Mouse (Mus musculus): ENCODE measurements around the gene Msl1. TPM values are rescaled to one million over a fixed set of nuclear protein-coding genes. Genes with fewer than 3 reads are reported as not detected.

The Msl1 gene
- polyA plus RNA-seq, 1 experiment from 2014 or later = 11.3 TPM

- no peak overlapping the region for H3K4me3 ChIP-seq (ENCODE audit: low read depth, low read length)
- DNase-seq (ENCODE audit: low spot score) = no peak
- H3K27me3 ChIP-seq (ENCODE audit: control insufficient read depth, insufficient read depth, low read length) = no peaks in the 10 kb centered on the region
- TF ChIP-seq CTCF (IDR thresholded peaks at IDR 0.05; ENCODE audit: low read depth) = 0 out of 2 replicates have a peak, but pooled peaks have one; percentile 17
- TF ChIP-seq EP300 (optimal IDR thresholded peaks at IDR 0.05) = no peak
- 0 out of 2 replicates have a peak, but pooled peaks have one; percentile 8 for ATAC-seq (ENCODE audit: low FRiP score, low TSS enrichment)
- H3K9me3 ChIP-seq (ENCODE audit: control insufficient read depth, low read length) = no peaks in the 10 kb centered on the region
- H3K4me1 ChIP-seq (replicated peaks; ENCODE audit: control insufficient read depth, insufficient read depth) = 0 out of 2 replicates have a peak, but pooled peaks cover 2% of the 10 kb centered on the region
- no peak overlapping the region for H3K9ac ChIP-seq (ENCODE audit: low read length)
- H3K36me3 ChIP-seq (ENCODE audit: control insufficient read depth, insufficient read depth, low read length) = peaks cover 3% of the 10 kb centered on the region; the same call in 1 of the 2 replicates
- 21% methylated on average over 19 of the region's 19 CpGs for WGBS
- no peak overlapping the region for H3K4me2 ChIP-seq (replicated peaks; ENCODE audit: low read depth)
- H3K27ac ChIP-seq (replicated peaks) = no peak overlapping the region; the same call in 1 of the 2 replicates
Observed at GRCm38 (mm10) chr11:98849196-98849894, 54.0 kb downstream of the Msl1 start.

GRCm38 (mm10) chr11:98850100-98851093, 55.1 kb downstream of the Msl1 start:
- Histone ChIP-seq H3K9me3 (ENCODE audit: control insufficient read depth, low read length) (no peaks in the 10 kb centered on the region), H3K4me3 (ENCODE audit: low read depth, low read length) (no peak overlapping the region), H3K27me3 (ENCODE audit: control insufficient read depth, insufficient read depth, low read length) (no peaks in the 10 kb centered on the region), H3K4me1 (replicated peaks; ENCODE audit: control insufficient read depth, insufficient read depth) (0 out of 2 replicates have a peak, but pooled peaks cover 2% of the 10 kb centered on the region), H3K9ac (ENCODE audit: low read length) (no peak overlapping the region), H3K36me3 (ENCODE audit: control insufficient read depth, insufficient read depth, low read length) (peaks cover 3% of the 10 kb centered on the region; the same call in 1 of the 2 replicates), H3K4me2 (replicated peaks; ENCODE audit: low read depth) (peak overlapping the region; percentile 8; the same call in 1 of the 2 replicates), H3K27ac (replicated peaks) (no peak overlapping the region)
- TF ChIP-seq EP300 (optimal IDR thresholded peaks at IDR 0.05) (no peak), CTCF (IDR thresholded peaks at IDR 0.05; ENCODE audit: low read depth) (no peak)
- no peak for ATAC-seq (ENCODE audit: low FRiP score, low TSS enrichment)
- DNase-seq (ENCODE audit: low spot score) = no peak
- WGBS = 69% methylated on average over 25 of the region's 26 CpGs

GRCm38 (mm10) chr11:98854116-98854515, 58.8 kb downstream of the Msl1 start:
- H3K27ac ChIP-seq (replicated peaks) = no peak overlapping the region
- DNase-seq (ENCODE audit: low spot score) = no peak
- WGBS = 69% methylated on average over 8 of the region's 8 CpGs

GRCm38 (mm10) chr11:98854659-98855058, 59.3 kb downstream of the Msl1 start:
- no peak for ATAC-seq (ENCODE audit: low FRiP score, low TSS enrichment)
- 0 out of 2 replicates have a peak, but pooled peaks cover under 1% of the 10 kb centered on the region for H3K4me1 ChIP-seq (replicated peaks; ENCODE audit: control insufficient read depth, insufficient read depth)
- no peaks in the 10 kb centered on the region for H3K27me3 ChIP-seq (ENCODE audit: control insufficient read depth, insufficient read depth, low read length)
- H3K4me2 ChIP-seq (replicated peaks; ENCODE audit: low read depth) = no peak overlapping the region
- H3K4me3 ChIP-seq (ENCODE audit: low read depth, low read length) = no peak overlapping the region
- 71% methylated on average over 2 of the region's 2 CpGs for WGBS
- H3K9ac ChIP-seq (ENCODE audit: low read length) = no peak overlapping the region
- peaks cover 3% of the 10 kb centered on the region; the same call in 1 of the 2 replicates for H3K36me3 ChIP-seq (ENCODE audit: control insufficient read depth, insufficient read depth, low read length)
- no peak for TF ChIP-seq EP300 (optimal IDR thresholded peaks at IDR 0.05)
- TF ChIP-seq CTCF (IDR thresholded peaks at IDR 0.05; ENCODE audit: low read depth) = no peak
- H3K27ac ChIP-seq (replicated peaks) = no peak overlapping the region
- H3K9me3 ChIP-seq (ENCODE audit: control insufficient read depth, low read length) = no peaks in the 10 kb centered on the region
- no peak for DNase-seq (ENCODE audit: low spot score)

More at GRCm38 (mm10) chr11:98854116-98854515, 58.8 kb downstream of the Msl1 start:
- Histone ChIP-seq H3K9ac (ENCODE audit: low read length) (no peak overlapping the region), H3K4me2 (replicated peaks; ENCODE audit: low read depth) (no peak overlapping the region), H3K9me3 (ENCODE audit: control insufficient read depth, low read length) (no peaks in the 10 kb centered on the region), H3K36me3 (ENCODE audit: control insufficient read depth, insufficient read depth, low read length) (peaks cover 3% of the 10 kb centered on the region; the same call in 1 of the 2 replicates), H3K4me3 (ENCODE audit: low read depth, low read length) (no peak overlapping the region), H3K4me1 (replicated peaks; ENCODE audit: control insufficient read depth, insufficient read depth) (0 out of 2 replicates have a peak, but pooled peaks cover 2% of the 10 kb centered on the region), H3K27me3 (ENCODE audit: control insufficient read depth, insufficient read depth, low read length) (no peaks in the 10 kb centered on the region)
- no peak for ATAC-seq (ENCODE audit: low FRiP score, low TSS enrichment)
- TF ChIP-seq CTCF (IDR thresholded peaks at IDR 0.05; ENCODE audit: low read depth) = no peak
- TF ChIP-seq EP300 (optimal IDR thresholded peaks at IDR 0.05) = no peak

Other genes with a start within 250 kb of the Msl1 start
- 0.15 and 0.19 TPM in 2 replicates for gene Ikzf3, start 249.5 kb upstream of the Msl1 start, polyA plus RNA-seq (2015; fragmentation: Nextera tagmentation; extraction: Ambion mirVana)
- 0.10 and 0.16 TPM in 2 replicates for gene Zpbp2, start 244.4 kb upstream of the Msl1 start, polyA plus RNA-seq (2015; fragmentation: Nextera tagmentation; extraction: Ambion mirVana)
- 31.1 TPM in 2 replicates for gene Ormdl3, start 208.1 kb upstream of the Msl1 start, polyA plus RNA-seq (2015; fragmentation: Nextera tagmentation; extraction: Ambion mirVana)
- not detected in 2 replicates for gene Lrrc3c, start 197.2 kb upstream of the Msl1 start, polyA plus RNA-seq (2015; fragmentation: Nextera tagmentation; extraction: Ambion mirVana)
- gene Gm12355, start 169.9 kb upstream of the Msl1 start, polyA plus RNA-seq (2015; fragmentation: Nextera tagmentation; extraction: Ambion mirVana) = 0.81 and 0.82 TPM in 2 replicates
- gene Gsdma3, start 169.2 kb upstream of the Msl1 start, polyA plus RNA-seq (2015; fragmentation: Nextera tagmentation; extraction: Ambion mirVana) = not detected in 2 replicates
- gene Gsdma2, start 148.8 kb upstream of the Msl1 start, polyA plus RNA-seq (2015; fragmentation: Nextera tagmentation; extraction: Ambion mirVana) = 81.0 and 91.9 TPM in 2 replicates
- 79.6 and 83.7 TPM in 2 replicates for gene Gsdma, start 131.2 kb upstream of the Msl1 start, polyA plus RNA-seq (2015; fragmentation: Nextera tagmentation; extraction: Ambion mirVana)
- 120 and 122 TPM in 2 replicates for gene Psmd3, start 113.0 kb upstream of the Msl1 start, polyA plus RNA-seq (2015; fragmentation: Nextera tagmentation; extraction: Ambion mirVana)
- 0.08 and 0.11 TPM in 2 replicates for gene Csf3, start 94.3 kb upstream of the Msl1 start, polyA plus RNA-seq (2015; fragmentation: Nextera tagmentation; extraction: Ambion mirVana)
- 16.5 and 18.7 TPM in 2 replicates for gene Med24, start 66.1 kb upstream of the Msl1 start, polyA plus RNA-seq (2015; fragmentation: Nextera tagmentation; extraction: Ambion mirVana)
- gene Thra, start 54.9 kb upstream of the Msl1 start, polyA plus RNA-seq (2015; fragmentation: Nextera tagmentation; extraction: Ambion mirVana) = 24.0 and 24.5 TPM in 2 replicates
- gene Nr1d1, start 20.2 kb upstream of the Msl1 start, polyA plus RNA-seq (2015; fragmentation: Nextera tagmentation; extraction: Ambion mirVana) = 7.5 and 7.9 TPM in 2 replicates
- gene Casc3, start 9.4 kb downstream of the Msl1 start, polyA plus RNA-seq (2015; fragmentation: Nextera tagmentation; extraction: Ambion mirVana) = 12.4 and 14.8 TPM in 2 replicates
- gene Rapgefl1, start 41.3 kb downstream of the Msl1 start, polyA plus RNA-seq (2015; fragmentation: Nextera tagmentation; extraction: Ambion mirVana) = 6.9 and 7.7 TPM in 2 replicates
- gene Wipf2, start 68.1 kb downstream of the Msl1 start, polyA plus RNA-seq (2015; fragmentation: Nextera tagmentation; extraction: Ambion mirVana) = 4.9 and 5.3 TPM in 2 replicates
- gene Cdc6, start 112.3 kb downstream of the Msl1 start, polyA plus RNA-seq (2015; fragmentation: Nextera tagmentation; extraction: Ambion mirVana) = 6.6 and 7.0 TPM in 2 replicates
- 20.1 and 25.9 TPM in 2 replicates for gene Rara, start 132.3 kb downstream of the Msl1 start, polyA plus RNA-seq (2015; fragmentation: Nextera tagmentation; extraction: Ambion mirVana)
- gene Gjd3, start 187.5 kb downstream of the Msl1 start, polyA plus RNA-seq (2015; fragmentation: Nextera tagmentation; extraction: Ambion mirVana) = 1.9 and 2.1 TPM in 2 replicates
- gene Top2a, start 228.7 kb downstream of the Msl1 start, polyA plus RNA-seq (2015; fragmentation: Nextera tagmentation; extraction: Ambion mirVana) = 31.6 and 44.5 TPM in 2 replicates
- 228 and 244 TPM in 2 replicates for gene Igfbp4, start 245.7 kb downstream of the Msl1 start, polyA plus RNA-seq (2015; fragmentation: Nextera tagmentation; extraction: Ambion mirVana)

Measured in stomach, postnatal 0 days (tissue).